Mouse (Mus musculus) liver, embryonic 13.5 days (tissue): ENCODE results near the gene Psg21. TPM values are rescaled to one million over a fixed set of nuclear protein-coding genes. Genes with fewer than 3 reads are reported as not detected.
"Not testable (repeated sequence)": the region's sequence is repeated elsewhere in the genome, so short reads cannot be mapped to it uniquely, and the experiment has no call there.

Source experiments
- ATAC-seq: fragments of 200-750 bp; cut with Nextera tagmentation; 2 replicates; pipeline ENCODE4 v1.8.0; 2017; ENCODE audit warnings: low read depth, mild to moderate bottlenecking, moderate number of reproducible peaks, moderate library complexity
- DNase-seq: peaks from one replicate; pipeline ENCODE4 v3.0.0; 2022
- H3K27ac ChIP-seq: fragments of 300-500 bp; sonication (generic); 2 replicates; pipeline ENCODE4 v1.5.1; 2015; ENCODE audit warnings: moderate library complexity, mild to moderate bottlenecking, inconsistent platforms
- H3K27me3 ChIP-seq: fragments of 300-500 bp; sonication (generic); 2 replicates; pipeline ENCODE4 v1.6.1; 2015; ENCODE audit warnings: mild to moderate bottlenecking, inconsistent platforms
- H3K36me3 ChIP-seq: fragments of 300-500 bp; sonication (generic); 2 replicates; pipeline ENCODE4 v1.6.1; 2015; ENCODE audit warnings: mild to moderate bottlenecking, inconsistent platforms
- H3K4me1 ChIP-seq: fragments of 300-500 bp; sonication (generic); replicated peaks from 2 replicates; pipeline ENCODE4 v1.6.1; 2015; ENCODE audit warnings: inconsistent platforms
- H3K4me2 ChIP-seq: fragments of 300-500 bp; sonication (generic); 2 replicates; pipeline ENCODE4 v1.6.1; 2015; ENCODE audit warnings: inconsistent platforms, mild to moderate bottlenecking, moderate library complexity
- H3K4me3 ChIP-seq: fragments of 300-500 bp; sonication (generic); replicated peaks from 2 replicates; pipeline ENCODE4 v1.5.1; 2015; ENCODE audit warnings: mild to moderate bottlenecking, inconsistent platforms
- H3K9ac ChIP-seq: fragments of 300-500 bp; sonication (generic); 2 replicates; pipeline ENCODE4 v1.6.1; 2015; ENCODE audit warnings: mild to moderate bottlenecking, inconsistent platforms
- H3K9me3 ChIP-seq: fragments of 300-500 bp; sonication (generic); replicated peaks from 2 replicates; pipeline ENCODE4 v1.6.1; 2016; ENCODE audit warnings: inconsistent platforms
- WGBS: fragments of 180-500 bp; shearing (Covaris S2); methylation state at CpG from one replicate; pipeline ENCODE4 v1.1.7; 2015; ENCODE audit not compliant: insufficient replicate concordance; 5-methylcytosine and 5-hydroxymethylcytosine counted together
- polyA plus RNA-seq: library from polyadenylated mRNA; unstranded; fragments of >200 nt; fragmentation: Nextera tagmentation; extraction: Ambion mirVana; gene quantifications from 2 replicates; pipeline ENCODE4 v1.2.1, GENCODE M21; 2015

Psg21 gene
- polyA plus RNA-seq: not detected in 2 replicates

DNA sequence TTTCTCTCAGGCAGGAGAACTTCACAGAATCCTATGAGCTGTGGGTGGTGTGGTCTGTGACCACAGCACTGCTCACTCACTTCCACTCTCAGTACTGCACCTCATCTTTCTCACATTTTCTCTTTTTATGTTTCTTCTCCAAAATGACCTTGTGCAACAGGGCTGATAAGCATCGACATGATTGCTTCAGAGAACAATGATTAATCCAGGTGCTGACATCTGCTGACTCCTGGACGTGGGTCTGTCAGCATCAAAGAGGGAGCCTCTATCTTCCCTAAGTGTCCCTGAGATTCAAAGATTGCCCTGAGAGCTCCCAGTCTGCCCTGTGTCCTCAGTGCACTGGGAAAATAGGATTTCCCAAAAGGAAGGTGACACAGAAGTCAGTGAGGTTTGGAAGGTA lies at the start of gene Psg21:
Gene Psg21, minus strand, starts transcription at position 101 of the 400 bp plus-strand sequence.
- not testable (repeated sequence) for H3K27me3 ChIP-seq, ATAC-seq, H3K9ac ChIP-seq, H3K4me2 ChIP-seq, H3K4me1 ChIP-seq, H3K27ac ChIP-seq, H3K9me3 ChIP-seq, H3K36me3 ChIP-seq, DNase-seq, H3K4me3 ChIP-seq
- WGBS: 25% methylated on average over 2 of the region's 2 CpGs

DNA sequence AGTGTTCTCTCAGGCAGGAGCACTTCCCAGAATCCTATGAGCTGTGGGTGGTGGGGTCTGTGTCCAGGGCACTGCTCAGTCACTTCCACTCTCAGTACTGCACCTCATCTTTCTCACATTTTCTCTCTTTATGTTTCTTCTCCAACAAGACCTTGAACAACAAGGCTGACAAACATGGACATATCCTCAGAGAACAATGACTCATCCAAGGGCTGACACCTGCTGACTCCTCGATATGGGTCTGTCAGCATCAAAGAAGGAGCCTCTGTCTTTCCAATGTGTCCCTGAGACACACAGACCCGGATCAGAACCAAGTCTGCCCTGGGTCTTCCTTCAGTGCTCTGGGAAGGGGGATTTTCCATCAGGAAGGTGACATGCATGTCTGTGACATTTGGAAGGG lies 29.6 kb upstream of the Psg21 start, which contains the start of gene Psg20:
Gene Psg20, minus strand, starts transcription at position 101 of the 400 bp plus-strand sequence.
- Histone ChIP-seq H3K36me3 (no peaks in the 10 kb centered on the region), H3K9me3 (no peaks in the 10 kb centered on the region), H3K9ac (no peak within 1 kb of the TSS), H3K27me3 (no peaks in the 10 kb centered on the region), H3K4me2 (no peak within 1 kb of the TSS), H3K4me3 (no peak within 1 kb of the TSS), H3K4me1 (no peaks in the 10 kb centered on the region), H3K27ac (no peak within 1 kb of the TSS)
- DNase-seq (no peak), ATAC-seq (no peak)
- 33% methylated on average over 2 of the region's 2 CpGs for WGBS

GRCm38 (mm10) chr7:18685586-18685985 lies 29.1 kb upstream of the Psg21 start:
- no peaks in the 10 kb centered on the region for H3K27me3 ChIP-seq
- H3K4me3 ChIP-seq: no peak overlapping the region
- H3K27ac ChIP-seq: no peak overlapping the region
- no peaks in the 10 kb centered on the region for H3K36me3 ChIP-seq
- DNase-seq: no peak
- H3K4me1 ChIP-seq: no peaks in the 10 kb centered on the region
- no peaks in the 10 kb centered on the region for H3K9me3 ChIP-seq
- no peak for ATAC-seq
- H3K4me2 ChIP-seq: no peak overlapping the region
- no peak overlapping the region for H3K9ac ChIP-seq

- 37% methylated on average over 2 of the region's 2 CpGs for WGBS
Measured at GRCm38 (mm10) chr7:18679772-18680171, 23.2 kb upstream of the Psg21 start.

GRCm38 (mm10) chr7:18626921-18627320 lies 29.6 kb downstream of the Psg21 start:
- not testable (repeated sequence) for H3K4me1 ChIP-seq, DNase-seq, H3K27me3 ChIP-seq, H3K9me3 ChIP-seq, H3K4me3 ChIP-seq, H3K27ac ChIP-seq, ATAC-seq, H3K36me3 ChIP-seq, H3K4me2 ChIP-seq, H3K9ac ChIP-seq
- WGBS: 60% methylated on average over 8 of the region's 8 CpGs

More at GRCm38 (mm10) chr7:18679772-18680171, 23.2 kb upstream of the Psg21 start:
- Histone ChIP-seq H3K4me3 (no peak overlapping the region), H3K4me2 (no peak overlapping the region), H3K27ac (no peak overlapping the region), H3K27me3 (no peaks in the 10 kb centered on the region), H3K9me3 (no peaks in the 10 kb centered on the region), H3K36me3 (no peaks in the 10 kb centered on the region), H3K4me1 (no peaks in the 10 kb centered on the region), H3K9ac (no peak overlapping the region)
- DNase-seq (no peak), ATAC-seq (no peak)

GRCm38 (mm10) chr7:18616401-18616800 lies 40.1 kb downstream of the Psg21 start, which contains the start of gene Psg23:
Psg23 (minus strand) TSS chr7:18616501.
- not testable (repeated sequence) for H3K4me1 ChIP-seq, H3K27ac ChIP-seq, H3K4me2 ChIP-seq, H3K9ac ChIP-seq, H3K36me3 ChIP-seq, ATAC-seq, H3K4me3 ChIP-seq, DNase-seq, H3K9me3 ChIP-seq, H3K27me3 ChIP-seq
- 27% methylated on average over 2 of the region's 2 CpGs for WGBS

Other genes with a start within 250 kb of the Psg21 start
- not detected in 2 replicates for gene Psg28, start 224.7 kb downstream of the Psg21 start, polyA plus RNA-seq
- gene Psg26, start 172.5 kb downstream of the Psg21 start, polyA plus RNA-seq: not detected in 2 replicates
- gene Psg25, start 124.5 kb downstream of the Psg21 start, polyA plus RNA-seq: not detected in 2 replicates
- gene Psg27, start 89.4 kb downstream of the Psg21 start, polyA plus RNA-seq: not detected in 2 replicates
- gene Psg23, start 40.2 kb downstream of the Psg21 start, polyA plus RNA-seq: not detected in 2 replicates
- not detected in 2 replicates for gene Psg20, start 29.5 kb upstream of the Psg21 start, polyA plus RNA-seq
- gene Psg22, start 61.4 kb upstream of the Psg21 start, polyA plus RNA-seq: 0.08 and 0.13 TPM in 2 replicates
- not detected in 2 replicates for gene Psg19, start 141.8 kb upstream of the Psg21 start, polyA plus RNA-seq
- not detected in 2 replicates for gene Psg17, start 164.9 kb upstream of the Psg21 start, polyA plus RNA-seq
- gene Mill2, start 183.2 kb upstream of the Psg21 start, polyA plus RNA-seq: 0.08 and 0.20 TPM in 2 replicates
- gene Pglyrp1, start 214.6 kb upstream of the Psg21 start, polyA plus RNA-seq: 10.8 and 13.3 TPM in 2 replicates